Mouse (Mus musculus) liver, embryonic 18 days (tissue): ENCODE data around the gene Chst1. TPM values are rescaled to one million over a fixed set of nuclear protein-coding genes. Genes with fewer than 3 reads are reported as not detected.

Experiments used
- polyA plus RNA-seq: library from polyadenylated mRNA; depleted of rRNA; stranded (reverse); fragments of >200 nt; gene quantifications from 2 replicates; pipeline ENCODE4 v1.2.3, GENCODE M21; 2012; rRNA removed

The Chst1 gene
- polyA plus RNA-seq: 0.14 and 0.22 TPM in 2 replicates

DNA sequence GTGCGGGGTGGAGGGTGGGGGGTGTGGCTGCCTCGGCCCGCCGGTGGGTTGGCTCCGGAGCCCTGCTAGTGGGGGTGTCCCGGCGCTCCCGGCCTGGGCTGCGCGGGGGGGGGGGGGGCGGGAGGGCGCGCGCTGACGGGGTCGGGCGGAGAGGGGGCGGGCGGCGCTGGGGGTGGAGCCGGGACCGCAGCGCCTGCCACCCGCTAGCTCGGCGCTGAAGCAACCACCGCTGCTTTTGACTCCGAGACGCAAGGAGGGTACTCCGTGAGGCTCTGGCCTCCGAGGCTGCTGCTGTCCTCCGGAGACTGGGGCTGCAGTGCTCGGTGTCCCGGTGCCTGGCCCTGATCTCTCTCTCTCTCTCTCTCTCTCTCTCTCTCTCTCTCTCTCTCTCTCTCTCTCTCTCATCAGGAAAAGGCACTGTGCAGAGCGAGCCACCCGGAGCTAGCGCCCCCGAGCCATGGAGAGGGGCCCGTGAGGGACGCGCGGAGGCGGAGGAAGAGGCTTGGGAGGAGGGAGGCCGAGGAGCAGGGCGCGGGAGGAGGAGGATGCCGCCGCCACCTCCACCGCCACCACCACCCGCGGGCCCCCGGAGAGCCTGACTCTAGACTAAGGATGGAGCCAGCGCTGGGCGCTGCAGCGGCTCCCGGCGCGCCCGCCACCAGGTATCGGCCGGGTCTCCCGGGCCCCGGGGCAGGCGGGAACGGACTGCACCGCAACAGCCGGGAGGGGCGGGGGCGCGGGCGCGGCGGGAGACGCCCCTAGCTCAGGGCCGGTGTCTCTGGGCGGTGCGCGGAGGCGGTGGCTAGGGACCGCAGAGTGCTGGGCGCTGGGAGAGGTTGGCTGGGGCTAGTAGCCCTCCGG is at the start of gene Chst1:
TSS of gene Chst1 (plus strand) at position 221 of the 861 bp plus-strand sequence.

Other genes with a start within 250 kb of the Chst1 start
- 40.6 and 42.0 TPM in 2 replicates for gene Pex16, start 225.0 kb upstream of the Chst1 start, polyA plus RNA-seq
- 7.0 and 9.7 TPM in 2 replicates for gene Large2, start 224.8 kb upstream of the Chst1 start, polyA plus RNA-seq
- 2.5 and 2.9 TPM in 2 replicates for gene 1700029I15Rik, start 217.2 kb upstream of the Chst1 start, polyA plus RNA-seq
- gene Mapk8ip1, start 198.4 kb upstream of the Chst1 start, polyA plus RNA-seq: 2.2 and 2.3 TPM in 2 replicates
- 10.8 and 14.1 TPM in 2 replicates for gene Cry2, start 165.7 kb upstream of the Chst1 start, polyA plus RNA-seq
- gene Slc35c1, start 139.2 kb upstream of the Chst1 start, polyA plus RNA-seq: 9.2 and 9.6 TPM in 2 replicates